Mouse (Mus musculus) forebrain, embryonic 11.5 days (tissue): ENCODE data around the gene Spsb3. TPM values are rescaled to one million over a fixed set of nuclear protein-coding genes. Genes with fewer than 3 reads are reported as not detected.

Experiments used
- ATAC-seq: fragments of 200-750 bp; cut with Nextera tagmentation; replicated peaks from 2 replicates; pipeline ENCODE4 v1.8.0; 2017; ENCODE audit warnings: moderate TSS enrichment; ENCODE audit not compliant: low FRiP score
- DNase-seq: peaks from one replicate; pipeline ENCODE4 v3.0.0-alpha.2; 2017; ENCODE audit warnings: low spot score
- H3K27ac ChIP-seq: fragments of 300-500 bp; sonication (generic); 2 replicates; pipeline ENCODE4 v1.5.1; 2014; ENCODE audit warnings: low read depth, low read length
- H3K27me3 ChIP-seq: fragments of 300-500 bp; sonication (generic); 2 replicates; pipeline ENCODE4 v1.6.1; 2014; ENCODE audit warnings: mild to moderate bottlenecking, low read length, mixed read lengths; ENCODE audit not compliant: control insufficient read depth, insufficient read depth
- H3K36me3 ChIP-seq: fragments of 300-500 bp; sonication (generic); 2 replicates; pipeline ENCODE4 v1.6.1; 2014; ENCODE audit warnings: mild to moderate bottlenecking, low read length, moderate library complexity, mixed read lengths; ENCODE audit not compliant: control insufficient read depth, insufficient read depth
- H3K4me1 ChIP-seq: fragments of 300-500 bp; sonication (generic); replicated peaks from 2 replicates; pipeline ENCODE4 v1.6.1; 2014; ENCODE audit warnings: low read length, mixed read lengths; ENCODE audit not compliant: control insufficient read depth, insufficient read depth
- H3K4me2 ChIP-seq: fragments of 300-500 bp; sonication (generic); 2 replicates; pipeline ENCODE4 v1.6.1; 2014; ENCODE audit warnings: low read depth, mild to moderate bottlenecking, low read length, moderate library complexity, mixed read lengths; ENCODE audit not compliant: severe bottlenecking
- H3K4me3 ChIP-seq: fragments of 300-500 bp; sonication (generic); 2 replicates; pipeline ENCODE4 v1.5.1; 2014; ENCODE audit warnings: low read depth, low read length
- H3K9ac ChIP-seq: fragments of 300-500 bp; sonication (generic); 2 replicates; pipeline ENCODE4 v1.6.1; 2014; ENCODE audit warnings: low read length
- H3K9me3 ChIP-seq: fragments of 300-500 bp; sonication (generic); 2 replicates; pipeline ENCODE4 v1.6.1; 2016; ENCODE audit warnings: low read length, mixed read lengths; ENCODE audit not compliant: control insufficient read depth
- WGBS: fragments of 180-500 bp; shearing (Covaris S2); extraction: QIAGEN DNeasy Blood & Tissue Kit; methylation state at CpG from one replicate; pipeline ENCODE4 v1.1.7; 2014; 5-methylcytosine and 5-hydroxymethylcytosine counted together
- polyA plus RNA-seq: library from polyadenylated mRNA; unstranded; fragments of >200 nt; fragmentation: Nextera tagmentation; extraction: Ambion mirVana; gene quantifications from 2 replicates; pipeline ENCODE4 v1.2.1, GENCODE M21; 2014

The Spsb3 gene
- polyA plus RNA-seq, 1 experiment from 2014 or later, result 44.7 TPM

- Histone ChIP-seq H3K9ac (no peak overlapping the region), H3K27me3 (no peaks in the 10 kb centered on the region), H3K36me3 (no peaks in the 10 kb centered on the region), H3K4me3 (no peak overlapping the region), H3K9me3 (no peaks in the 10 kb centered on the region), H3K4me1 (no peaks in the 10 kb centered on the region), H3K27ac (no peak overlapping the region), H3K4me2 (no peak overlapping the region)
- WGBS, result 78% methylated on average over 8 of the region's 8 CpGs
- DNase-seq, result no peak
- no peak for ATAC-seq
These were observed 7.9 kb upstream of the Spsb3 start for GRCm38 (mm10) chr17:24878531-24878930.

GRCm38 (mm10) chr17:24881738-24882440 is 4.6 kb upstream of the Spsb3 start:
- Histone ChIP-seq H3K36me3 (no peaks in the 10 kb centered on the region), H3K4me3 (no peak overlapping the region), H3K27ac (no peak overlapping the region), H3K9ac (no peak overlapping the region), H3K4me2 (no peak overlapping the region), H3K9me3 (no peaks in the 10 kb centered on the region), H3K4me1 (peaks cover 8% of the 10 kb centered on the region; the same call in 1 of the 2 replicates), H3K27me3 (no peaks in the 10 kb centered on the region)
- no peak for ATAC-seq
- WGBS, result 64% methylated on average over 7 of the region's 7 CpGs
- no peak for DNase-seq

- peaks cover 11% of the 10 kb centered on the region; the same call in 1 of the 2 replicates for H3K4me1 ChIP-seq
- no peaks in the 10 kb centered on the region for H3K9me3 ChIP-seq
- 86% methylated on average over 6 of the region's 6 CpGs for WGBS
- H3K36me3 ChIP-seq, result no peaks in the 10 kb centered on the region
- H3K27ac ChIP-seq, result no peak overlapping the region
- DNase-seq, result no peak
- no peak for ATAC-seq
- no peak overlapping the region for H3K4me3 ChIP-seq
- H3K4me2 ChIP-seq, result no peak overlapping the region
- no peak overlapping the region for H3K9ac ChIP-seq
- H3K27me3 ChIP-seq, result no peaks in the 10 kb centered on the region
These were observed 2.1 kb upstream of the Spsb3 start for GRCm38 (mm10) chr17:24884391-24884790.

- H3K9ac ChIP-seq, result peak overlapping the region; percentile 53
- H3K4me1 ChIP-seq, result peaks cover 11% of the 10 kb centered on the region; the same call in 1 of the 2 replicates
- H3K27me3 ChIP-seq, result no peaks in the 10 kb centered on the region
- 26% methylated on average over 22 of the region's 22 CpGs for WGBS
- DNase-seq (no peak), ATAC-seq (no peak)
- peaks cover 1% of the 10 kb centered on the region; the same call in 1 of the 2 replicates for H3K36me3 ChIP-seq
- peak overlapping the region; percentile 87 for H3K4me3 ChIP-seq
- peak overlapping the region; percentile 88 for H3K4me2 ChIP-seq
- H3K27ac ChIP-seq, result no peak overlapping the region
- H3K9me3 ChIP-seq, result no peaks in the 10 kb centered on the region
These were observed 898 bp upstream of the Spsb3 start for GRCm38 (mm10) chr17:24885356-24886133.

- peaks cover 8% of the 10 kb centered on the region; the same call in 1 of the 2 replicates for H3K36me3 ChIP-seq
- peaks cover 11% of the 10 kb centered on the region; the same call in 1 of the 2 replicates for H3K4me1 ChIP-seq
- WGBS, result 1% methylated on average over 18 of the region's 18 CpGs
- ATAC-seq (peak; percentile 45), DNase-seq (no peak)
- peak overlapping the region; percentile 87 for H3K4me3 ChIP-seq
- peak overlapping the region; percentile 96 for H3K4me2 ChIP-seq
- no peak overlapping the region for H3K27ac ChIP-seq
- H3K9me3 ChIP-seq, result no peaks in the 10 kb centered on the region
- H3K27me3 ChIP-seq, result no peaks in the 10 kb centered on the region
- H3K9ac ChIP-seq, result peak overlapping the region; percentile 78
These were observed 459 bp downstream of the Spsb3 start for GRCm38 (mm10) chr17:24886932-24887271.

- H3K9me3 ChIP-seq, result no peaks in the 10 kb centered on the region
- H3K27me3 ChIP-seq, result no peaks in the 10 kb centered on the region
- ATAC-seq, result no peak
- peak overlapping the region; percentile 78 for H3K9ac ChIP-seq
- H3K27ac ChIP-seq, result no peak overlapping the region
- peak overlapping the region; percentile 96 for H3K4me2 ChIP-seq
- peak overlapping the region; percentile 87 for H3K4me3 ChIP-seq
- no peak for DNase-seq
- 64% methylated on average over 18 of the region's 18 CpGs for WGBS
- peaks cover 11% of the 10 kb centered on the region; the same call in 1 of the 2 replicates for H3K4me1 ChIP-seq
- H3K36me3 ChIP-seq, result peaks cover 14% of the 10 kb centered on the region; the same call in 1 of the 2 replicates
These were observed 1.0 kb downstream of the Spsb3 start for GRCm38 (mm10) chr17:24887291-24888080.

- DNase-seq (no peak), ATAC-seq (no peak)
- H3K9me3 ChIP-seq, result no peaks in the 10 kb centered on the region
- no peak overlapping the region for H3K4me3 ChIP-seq
- H3K36me3 ChIP-seq, result peaks cover 14% of the 10 kb centered on the region; the same call in 1 of the 2 replicates
- H3K9ac ChIP-seq, result no peak overlapping the region
- WGBS, result 91% methylated on average over 3 of the region's 3 CpGs
- H3K4me1 ChIP-seq, result peaks cover 13% of the 10 kb centered on the region
- H3K27me3 ChIP-seq, result no peaks in the 10 kb centered on the region
- H3K27ac ChIP-seq, result no peak overlapping the region
- H3K4me2 ChIP-seq, result no peak overlapping the region
These were observed 2.4 kb downstream of the Spsb3 start for GRCm38 (mm10) chr17:24888862-24889261.
